Mouse (Mus musculus) testis, adult 2 months (tissue): ENCODE results near the gene 4930432M17Rik. TPM values are rescaled to one million over a fixed set of nuclear protein-coding genes. Genes with fewer than 3 reads are reported as not detected.
A peak's percentile ranks its signal among the peaks of the same experiment; 100 is the strongest.

ENCODE experiments used
- H3K27ac ChIP-seq: fragments of 200-500 bp; 2 replicates; pipeline ENCODE4 v1.5.1; 2012; ENCODE audit warnings: low read depth, low read length; ENCODE audit not compliant: control insufficient read depth, insufficient read depth
- H3K27me3 ChIP-seq: fragments of 200-500 bp; 2 replicates; pipeline ENCODE4 v1.6.1; 2012; ENCODE audit warnings: mild to moderate bottlenecking, low read length, moderate library complexity; ENCODE audit not compliant: control insufficient read depth, insufficient read depth
- H3K36me3 ChIP-seq: fragments of 200-500 bp; 2 replicates; pipeline ENCODE4 v1.6.1; 2012; ENCODE audit warnings: mild to moderate bottlenecking, low read length; ENCODE audit not compliant: control insufficient read depth, insufficient read depth
- H3K4me1 ChIP-seq: fragments of 200-500 bp; 2 replicates; pipeline ENCODE4 v1.6.1; 2012; ENCODE audit warnings: low read length; ENCODE audit not compliant: control insufficient read depth, insufficient read depth
- H3K4me3 ChIP-seq: fragments of 200-500 bp; 2 replicates; pipeline ENCODE4 v1.5.1; 2012; ENCODE audit warnings: low read depth, mild to moderate bottlenecking, low read length, moderate library complexity, mixed read lengths; ENCODE audit not compliant: control insufficient read depth
- CTCF ChIP-seq: fragments of 200-500 bp; IDR thresholded peaks from 2 replicates; pipeline ENCODE4 v1.5.1; 2012; ENCODE audit warnings: low read depth, mild to moderate bottlenecking, inconsistent platforms, low read length, moderate library complexity; ENCODE audit not compliant: control insufficient read depth, insufficient read depth, insufficient replicate concordance
- POLR2A ChIP-seq: fragments of 200-500 bp; IDR thresholded peaks from 2 replicates; pipeline ENCODE4 v1.6.1; 2012; ENCODE audit warnings: low read depth, mild to moderate bottlenecking, inconsistent platforms, low read length, moderate library complexity; ENCODE audit not compliant: control insufficient read depth
- polyA plus RNA-seq: library from polyadenylated mRNA; depleted of rRNA; stranded (reverse); fragments of >200 nt; gene quantifications from 2 replicates; pipeline ENCODE4 v1.2.3, GENCODE M21; 2012

4930432M17Rik gene
- polyA plus RNA-seq, 1 experiment, result not detected

DNA sequence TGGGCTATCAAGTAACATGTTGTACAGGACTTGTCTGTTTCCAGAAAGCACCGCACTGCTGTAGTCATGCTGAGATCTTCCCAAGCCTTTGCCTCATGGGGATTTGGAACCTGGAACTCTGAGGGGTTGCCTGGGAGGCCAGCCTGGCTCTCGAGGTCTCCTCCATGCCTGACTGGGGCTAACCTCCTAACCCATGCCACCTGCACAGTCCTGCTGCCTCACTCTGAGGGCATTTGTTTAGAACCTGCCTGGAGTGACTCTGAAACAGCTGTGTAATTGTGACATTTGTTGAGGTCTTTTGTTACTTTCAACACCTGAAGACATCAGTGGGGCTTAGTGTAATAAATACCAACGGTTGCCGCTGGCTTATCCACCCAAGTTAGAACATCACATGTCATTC lies 41.7 kb downstream of the 4930432M17Rik start:
- Histone ChIP-seq H3K4me1 (peaks cover 6% of the 10 kb centered on the region), H3K4me3 (no peak overlapping the region), H3K27ac (no peak overlapping the region), H3K27me3 (no peaks in the 10 kb centered on the region), H3K36me3 (no peaks in the 10 kb centered on the region)
- TF ChIP-seq CTCF (no peak), POLR2A (no peak)

DNA sequence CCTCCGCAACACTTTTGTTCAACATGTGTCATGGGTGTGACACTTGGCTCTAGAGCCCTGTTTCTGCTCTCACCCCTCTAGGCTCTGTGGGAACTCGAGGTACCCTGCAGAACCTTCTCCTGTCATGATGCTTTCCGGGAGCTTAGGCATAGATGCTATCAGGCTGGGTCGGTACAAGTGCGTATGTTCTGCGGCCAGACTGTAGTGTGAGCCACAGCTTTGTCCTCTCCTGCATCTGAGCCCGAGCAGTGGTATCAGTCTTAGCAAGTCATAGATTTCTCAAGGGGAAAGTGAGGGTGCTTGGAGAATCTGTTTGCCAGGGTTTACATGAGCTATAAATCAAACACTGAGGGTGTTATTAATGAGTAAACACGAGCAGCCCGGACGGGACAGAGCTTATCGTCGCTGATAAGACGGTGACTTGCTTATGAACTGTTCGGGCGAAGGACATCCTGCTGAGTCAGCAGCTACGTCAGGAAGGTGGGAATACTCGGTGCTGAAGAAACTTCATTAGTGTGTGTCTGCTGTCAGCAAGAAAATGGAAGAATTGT lies 42.7 kb downstream of the 4930432M17Rik start:
- TF ChIP-seq CTCF (no peak), POLR2A (no peak)
- Histone ChIP-seq H3K27me3 (no peaks in the 10 kb centered on the region), H3K36me3 (no peaks in the 10 kb centered on the region)

DNA sequence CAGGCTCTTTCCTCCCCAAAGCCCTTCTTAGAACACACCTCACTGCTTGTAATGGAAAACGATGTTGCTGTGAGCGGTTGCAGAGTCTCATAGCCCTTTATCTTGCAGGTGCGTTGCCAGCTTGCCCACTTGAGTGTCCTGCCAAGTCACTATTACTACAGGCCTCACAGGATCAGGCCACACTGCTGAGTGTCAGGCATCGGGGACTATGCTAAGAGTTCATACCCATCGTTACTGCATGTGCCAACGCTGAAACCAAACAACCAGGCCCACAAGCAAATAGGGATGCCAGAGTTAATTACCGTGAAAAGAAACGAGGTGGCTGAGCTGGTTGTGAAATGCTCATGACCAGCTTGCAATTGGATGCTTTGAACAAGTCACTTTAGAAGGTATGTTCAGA lies 43.3 kb downstream of the 4930432M17Rik start:
- TF ChIP-seq POLR2A (no peak), CTCF (no peak)
- H3K4me1 ChIP-seq, result peaks cover 13% of the 10 kb centered on the region
- no peak overlapping the region for H3K27ac ChIP-seq
- no peaks in the 10 kb centered on the region for H3K36me3 ChIP-seq
- no peak overlapping the region for H3K4me3 ChIP-seq
- H3K27me3 ChIP-seq, result no peaks in the 10 kb centered on the region

More for the DNA sequence above, 42.7 kb downstream of the 4930432M17Rik start:
- Histone ChIP-seq H3K27ac (no peak overlapping the region), H3K4me1 (peaks cover 8% of the 10 kb centered on the region), H3K4me3 (no peak overlapping the region)

DNA sequence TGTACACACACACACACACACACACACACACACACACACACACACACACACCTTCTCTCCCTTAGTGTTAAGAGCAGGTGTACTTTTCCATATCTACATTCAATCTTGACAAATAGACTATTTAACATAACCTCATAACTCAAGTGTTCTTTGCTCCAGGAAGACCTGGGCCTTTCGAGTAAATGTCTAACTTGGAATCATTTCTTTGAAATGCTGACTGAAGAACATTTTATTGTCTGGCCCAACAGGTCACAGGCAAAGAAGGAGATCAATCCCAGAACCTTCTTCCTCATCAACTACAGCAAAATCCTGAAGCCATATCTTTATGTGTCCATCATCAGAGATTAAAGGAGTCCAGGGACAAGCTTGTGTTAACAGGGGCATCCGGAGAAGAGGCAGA lies 43.9 kb downstream of the 4930432M17Rik start:
- peaks cover 18% of the 10 kb centered on the region for H3K4me1 ChIP-seq
- no peak overlapping the region for H3K4me3 ChIP-seq
- H3K36me3 ChIP-seq, result no peaks in the 10 kb centered on the region
- H3K27me3 ChIP-seq, result no peaks in the 10 kb centered on the region
- H3K27ac ChIP-seq, result no peak overlapping the region
- TF ChIP-seq POLR2A (no peak), CTCF (no peak)

DNA sequence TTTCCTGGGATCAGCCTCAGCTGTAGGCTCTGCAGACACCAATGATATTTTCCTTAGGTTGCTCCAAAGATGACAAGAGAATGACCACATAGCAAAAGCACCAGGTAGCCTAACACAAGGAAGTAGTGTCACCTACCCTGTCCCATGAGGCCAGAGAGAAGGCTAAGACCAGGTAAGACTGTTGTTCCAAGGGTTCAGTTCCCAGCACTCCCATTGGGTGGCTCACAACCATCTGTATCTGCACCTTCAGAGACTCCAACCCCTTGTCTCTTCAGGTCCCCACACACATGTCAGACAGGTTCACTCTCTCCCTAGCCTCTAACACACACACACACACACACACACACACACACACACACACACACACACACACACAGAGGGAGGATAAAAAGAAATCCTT lies 44.8 kb downstream of the 4930432M17Rik start:
- no peak overlapping the region for H3K4me3 ChIP-seq
- no peaks in the 10 kb centered on the region for H3K27me3 ChIP-seq
- TF ChIP-seq POLR2A (no peak), CTCF (no peak)
- no peak overlapping the region for H3K27ac ChIP-seq
- peaks cover 18% of the 10 kb centered on the region for H3K4me1 ChIP-seq
- no peaks in the 10 kb centered on the region for H3K36me3 ChIP-seq

DNA sequence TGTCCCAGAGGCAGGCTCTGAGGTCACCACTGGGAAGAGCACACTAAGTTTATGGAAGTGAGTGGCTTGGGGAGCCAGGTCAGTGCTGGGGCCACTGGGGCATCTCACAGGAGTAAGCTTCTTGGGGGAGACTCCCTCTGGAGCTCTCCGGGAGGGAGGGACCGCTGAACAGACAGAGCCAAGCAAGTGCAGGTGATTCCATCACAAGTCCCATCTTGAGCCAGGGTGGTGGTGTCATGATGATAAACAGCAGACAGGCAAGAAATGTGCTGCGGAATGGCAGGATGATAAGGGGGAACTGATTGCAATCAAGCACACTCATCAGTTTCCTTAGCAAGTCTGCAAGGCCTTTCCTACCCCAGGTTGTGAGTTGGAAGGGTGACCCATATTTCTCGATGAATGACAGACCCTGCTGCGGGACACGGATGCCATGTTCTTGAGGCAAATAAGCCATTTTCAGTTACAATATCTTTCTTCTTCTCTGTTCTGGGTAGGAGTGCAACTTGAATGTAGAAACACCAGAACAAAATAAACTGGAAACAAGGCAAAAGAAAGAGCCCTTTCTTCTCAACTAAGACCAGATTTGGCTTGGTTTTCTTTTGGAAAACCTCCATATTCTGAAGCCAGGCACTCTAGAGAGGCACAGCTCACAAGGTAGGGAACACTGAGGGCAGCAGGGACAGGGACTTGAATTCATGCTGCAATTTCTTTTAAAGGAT lies 45.3 kb downstream of the 4930432M17Rik start:
- Histone ChIP-seq H3K36me3 (no peaks in the 10 kb centered on the region), H3K4me1 (peaks cover 18% of the 10 kb centered on the region), H3K27me3 (no peaks in the 10 kb centered on the region), H3K27ac (0 out of 2 replicates have a peak overlapping the region, but pooled peaks have one; percentile 21), H3K4me3 (no peak overlapping the region)
- no peak for TF ChIP-seq CTCF
- TF ChIP-seq POLR2A, result no peak

DNA sequence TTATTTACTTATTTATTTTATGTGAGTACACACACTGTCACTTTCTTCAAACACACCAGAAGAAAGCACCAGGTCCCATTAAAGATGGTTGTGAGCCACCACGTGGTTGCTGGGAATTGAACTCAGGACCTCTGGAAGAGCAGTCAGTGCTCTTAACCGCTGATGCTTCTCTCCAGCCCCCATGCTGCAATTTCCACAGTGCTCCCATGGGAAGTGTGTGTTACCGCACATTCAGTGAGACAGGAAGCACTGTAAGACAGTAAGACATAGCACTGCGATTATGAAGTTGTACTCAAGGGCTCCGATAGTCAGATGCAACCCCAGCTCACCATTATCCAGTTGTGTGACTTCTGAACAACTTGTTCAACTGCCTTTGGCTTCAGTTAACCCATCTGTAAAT lies 45.9 kb downstream of the 4930432M17Rik start:
- Histone ChIP-seq H3K27ac (no peak overlapping the region), H3K4me1 (peaks cover 18% of the 10 kb centered on the region), H3K4me3 (no peak overlapping the region), H3K27me3 (no peaks in the 10 kb centered on the region), H3K36me3 (no peaks in the 10 kb centered on the region)
- no peak for TF ChIP-seq CTCF

DNA sequence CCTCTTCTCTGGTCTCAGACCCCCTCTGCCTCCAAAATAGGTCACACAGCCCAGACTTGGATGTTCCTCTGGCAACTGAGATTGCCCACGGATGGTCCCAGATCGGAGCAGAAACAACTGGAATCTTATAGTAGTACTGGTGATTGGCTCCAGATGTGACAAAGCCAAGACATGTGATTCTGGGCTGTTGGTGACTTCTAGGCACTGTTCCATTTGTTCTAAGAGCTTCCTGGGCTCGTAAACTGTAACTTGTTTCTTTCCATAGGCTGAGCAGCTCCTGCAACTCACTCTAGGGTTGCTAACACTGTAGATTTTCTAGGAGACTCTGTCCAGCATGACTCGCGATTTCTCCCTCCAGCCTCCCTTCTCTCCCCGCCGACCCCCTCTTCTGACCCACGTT lies 48.1 kb downstream of the 4930432M17Rik start:
- TF ChIP-seq POLR2A, result no peak
- no peak for TF ChIP-seq CTCF
- Histone ChIP-seq H3K4me3 (peak overlapping the region; percentile 80), H3K4me1 (peaks cover 20% of the 10 kb centered on the region), H3K36me3 (no peaks in the 10 kb centered on the region), H3K27me3 (no peaks in the 10 kb centered on the region), H3K27ac (no peak overlapping the region; the same call in 1 of the 2 replicates)
